Mouse (Mus musculus): ENCODE results near the gene Fam171a1. TPM values are rescaled to one million over a fixed set of nuclear protein-coding genes. Genes with fewer than 3 reads are reported as not detected.
"Not testable (repeated sequence)": the region's sequence is repeated elsewhere in the genome, so short reads cannot be mapped to it uniquely, and the experiment has no call there.

The Fam171a1 gene
- total RNA-seq (2015; ENCODE audit: low replicate concordance): not detected in 2 replicates
- total RNA-seq (2017; ENCODE audit: low replicate concordance): 0.08 and 0.39 TPM in 2 replicates

DNA sequence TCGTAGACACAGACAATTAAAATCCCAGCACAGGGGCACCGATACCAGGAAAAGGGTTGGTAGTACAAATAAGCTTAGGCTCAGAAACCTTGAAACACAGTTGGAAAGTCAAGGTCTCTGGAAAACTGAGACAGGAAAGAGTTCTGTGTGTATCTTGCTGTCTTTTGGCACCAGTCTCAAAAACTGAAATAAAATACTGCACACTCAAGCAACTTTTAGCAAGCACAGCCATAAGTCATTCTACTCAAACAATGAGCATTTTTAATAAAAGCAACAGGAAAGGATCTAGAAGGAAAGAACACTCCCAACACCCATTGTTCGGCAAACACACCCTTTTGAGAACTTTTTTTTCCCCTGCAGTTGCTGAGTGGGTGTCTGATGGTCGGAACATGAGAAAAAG, at the start of gene Fam171a1:
Gene Fam171a1 (plus strand): TSS at position 359 of the 400 bp plus-strand sequence.
- no peak for ATAC-seq (replicated peaks; ENCODE audit: low FRiP score, poor library complexity, severe bottlenecking)

DNA sequence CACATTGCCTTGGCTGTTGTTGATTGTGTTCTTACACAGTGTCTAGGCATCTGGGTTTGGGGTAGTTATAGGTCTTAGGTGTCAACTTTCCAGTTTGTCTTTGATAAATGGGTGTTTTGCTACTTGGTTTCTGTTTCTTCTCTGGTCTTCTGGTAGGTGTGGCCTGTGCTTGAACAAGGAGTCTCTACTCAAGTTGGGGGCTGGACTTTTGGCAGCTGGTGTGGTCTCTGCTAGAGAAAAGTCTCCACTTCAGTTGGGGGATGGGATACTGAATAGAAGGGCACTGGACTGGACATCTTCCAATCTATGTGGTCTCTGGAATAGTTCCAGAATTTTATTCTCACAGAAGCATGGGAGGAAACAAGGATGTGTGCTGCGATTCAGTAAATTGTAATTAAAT, 44.9 kb upstream of the Fam171a1 start:
- no peak for ATAC-seq (replicated peaks; ENCODE audit: low FRiP score, poor library complexity, severe bottlenecking)

DNA sequence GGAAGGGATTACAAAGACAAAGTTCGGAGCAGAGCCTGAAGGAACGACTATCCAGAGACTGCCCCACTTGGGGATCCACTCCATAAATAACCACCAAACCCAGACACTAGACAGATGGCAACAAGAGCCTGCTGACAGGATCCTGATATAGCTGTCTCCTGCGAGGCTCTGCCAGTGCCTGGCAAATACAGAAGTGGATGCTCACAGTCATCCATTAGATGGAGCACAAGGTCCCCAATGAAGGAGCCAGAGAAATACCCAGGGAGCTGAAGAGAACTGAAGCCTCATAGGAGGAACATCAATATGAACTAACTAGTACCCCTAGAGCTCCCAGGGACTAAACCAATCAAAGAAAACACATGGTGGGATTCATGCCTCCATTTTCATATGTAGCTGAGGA, 25.7 kb upstream of the Fam171a1 start:
- ATAC-seq (replicated peaks; ENCODE audit: low FRiP score, poor library complexity, severe bottlenecking): not testable (repeated sequence)

DNA sequence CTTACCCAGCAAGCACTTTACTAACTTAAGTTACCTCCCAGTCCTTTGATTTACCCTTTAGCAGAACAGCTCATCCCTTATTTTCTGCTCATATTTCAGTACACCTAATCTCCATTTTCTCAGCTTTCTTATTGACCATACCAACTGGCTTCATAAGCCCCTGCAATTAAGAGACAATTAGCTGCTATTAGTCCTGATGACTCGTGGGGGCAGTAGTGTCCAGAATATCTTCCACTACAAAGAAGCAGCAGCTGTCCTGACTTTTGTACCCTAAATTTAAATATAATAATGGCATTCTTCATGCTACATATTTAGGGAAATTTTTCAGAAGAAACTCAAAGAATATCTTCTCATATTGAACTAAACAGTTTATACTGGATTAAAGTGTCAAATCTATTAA, 24.8 kb upstream of the Fam171a1 start:
- ATAC-seq (replicated peaks; ENCODE audit: low FRiP score, poor library complexity, severe bottlenecking): no peak

DNA sequence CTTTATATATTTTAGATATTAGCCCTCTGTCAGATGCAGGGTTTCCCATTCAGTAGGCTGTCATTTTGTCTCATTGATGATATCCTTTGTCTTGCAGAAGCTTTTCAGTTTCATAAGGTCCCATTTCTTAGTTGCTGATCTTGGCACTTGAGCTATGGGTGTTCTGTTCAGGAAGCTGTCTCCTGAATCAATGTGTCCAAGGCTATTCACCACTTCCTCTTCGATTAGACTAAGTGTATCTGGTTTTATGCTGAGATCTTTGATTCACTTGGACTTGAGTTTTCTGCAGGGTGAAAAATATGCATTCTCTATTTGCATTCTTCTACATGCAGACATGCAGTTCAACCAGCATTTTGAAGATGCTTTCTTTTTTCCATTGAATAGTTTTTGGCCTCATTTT, 17.9 kb upstream of the Fam171a1 start:
- ATAC-seq (replicated peaks; ENCODE audit: low FRiP score, poor library complexity, severe bottlenecking): no peak

DNA sequence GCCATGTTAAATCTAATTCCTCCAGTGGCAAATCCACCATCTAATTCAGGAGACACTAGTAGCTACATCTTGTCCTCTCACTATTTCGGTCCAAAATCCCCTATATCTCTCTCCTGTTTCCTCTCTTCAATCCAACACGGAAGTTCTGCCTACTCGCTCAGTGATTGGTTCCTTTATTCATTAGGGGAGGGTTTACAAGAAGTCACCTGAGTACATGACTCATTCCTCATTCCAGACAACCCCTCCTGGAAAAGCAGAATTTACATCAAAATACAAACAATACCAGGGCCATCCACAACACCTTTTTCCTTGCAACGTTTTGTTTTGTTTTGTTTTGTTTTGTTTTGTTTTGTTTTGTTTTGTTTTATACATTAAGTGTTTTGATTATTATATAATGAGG, 14.1 kb upstream of the Fam171a1 start:
- no peak for ATAC-seq (replicated peaks; ENCODE audit: low FRiP score, poor library complexity, severe bottlenecking)

DNA sequence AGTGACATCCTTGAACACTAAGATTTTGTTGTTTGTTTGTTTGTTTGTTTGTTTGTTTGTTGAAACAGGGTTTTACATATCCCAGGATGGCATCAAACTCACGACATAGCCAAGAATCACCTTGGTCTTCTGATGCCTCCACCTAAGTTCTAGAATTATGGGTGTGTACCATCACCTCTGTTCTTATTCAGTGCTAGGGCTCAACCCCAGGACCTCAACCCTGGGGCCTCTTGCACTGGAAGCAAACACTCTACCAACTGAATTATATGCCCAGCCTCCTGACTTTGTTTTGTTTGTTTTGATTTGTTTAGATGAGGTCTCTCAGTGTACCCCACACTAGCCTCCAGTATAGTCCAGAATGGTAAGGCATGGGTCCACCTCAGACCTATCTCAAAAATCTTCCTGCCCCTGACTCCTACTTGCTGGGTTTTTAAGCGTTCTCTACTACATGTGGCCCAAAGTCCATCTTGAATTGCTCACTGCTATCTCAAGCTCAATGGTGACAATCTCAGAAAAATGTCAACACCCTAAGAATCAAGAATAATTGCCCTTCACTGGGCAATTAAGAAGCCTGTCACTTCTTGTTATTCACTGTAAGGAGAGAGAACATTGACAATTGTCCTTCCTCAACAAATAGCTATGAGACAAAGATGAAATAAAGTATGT, 12.6 kb upstream of the Fam171a1 start:
- no peak for ATAC-seq (replicated peaks; ENCODE audit: low FRiP score, poor library complexity, severe bottlenecking)

DNA sequence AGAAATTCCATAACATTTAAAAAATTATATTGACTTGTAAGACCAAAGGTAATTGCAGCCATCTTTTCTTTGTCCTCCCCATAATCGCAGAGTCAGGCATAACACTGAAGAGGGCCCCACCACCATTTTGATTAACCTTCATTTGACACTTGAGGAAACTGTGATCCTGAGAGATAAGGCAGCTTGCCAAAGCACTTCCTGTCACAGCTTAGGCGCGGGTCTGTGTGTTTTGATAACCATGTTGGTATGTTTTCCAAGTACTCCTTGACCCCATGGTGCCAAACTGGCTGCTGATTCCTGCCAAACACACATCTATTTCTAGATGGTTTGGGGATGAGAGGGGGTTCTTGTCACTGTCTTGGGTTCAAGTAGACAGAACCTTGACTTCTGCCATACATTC, 11.7 kb upstream of the Fam171a1 start:
- no peak for ATAC-seq (replicated peaks; ENCODE audit: low FRiP score, poor library complexity, severe bottlenecking)

DNA sequence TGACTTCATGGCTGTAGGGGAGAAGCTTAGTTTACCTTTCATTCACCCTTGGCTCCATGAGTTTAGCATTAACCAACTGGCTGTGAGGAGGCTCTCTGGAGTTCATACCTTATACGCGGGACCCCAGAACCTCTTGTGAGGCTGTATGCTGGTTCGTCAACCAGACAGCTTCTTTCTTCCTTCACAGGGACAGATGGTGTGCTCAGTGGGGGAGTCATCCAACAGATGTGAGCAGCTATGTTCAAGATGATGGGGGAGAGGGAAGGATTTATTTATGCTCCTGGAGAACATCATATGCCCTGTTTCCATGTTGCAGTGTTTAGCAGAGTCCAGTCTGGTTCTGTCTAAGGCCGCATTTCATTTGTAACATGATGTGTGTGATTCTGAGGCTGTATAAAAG, 6.6 kb upstream of the Fam171a1 start:
- ATAC-seq (replicated peaks; ENCODE audit: low FRiP score, poor library complexity, severe bottlenecking): no peak

DNA sequence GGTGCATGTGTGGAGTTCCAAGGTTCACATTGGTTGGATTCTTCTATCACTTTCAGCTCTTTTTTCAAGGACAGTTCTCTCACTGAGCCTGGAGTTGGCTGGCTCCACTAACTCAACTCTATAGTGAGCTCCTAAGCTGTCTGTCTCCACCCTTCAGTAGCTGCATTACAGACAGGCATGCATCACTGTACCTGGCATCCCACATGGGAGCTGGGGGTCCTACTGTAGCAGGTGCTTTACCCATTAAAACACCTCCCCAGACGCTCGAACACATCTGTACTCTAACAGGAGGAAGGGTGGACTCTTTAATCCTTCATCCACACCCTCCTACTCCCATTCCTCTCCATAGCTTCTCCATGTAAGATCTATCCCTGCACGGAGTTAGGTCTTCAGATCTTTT, 5.6 kb upstream of the Fam171a1 start:
- no peak for ATAC-seq (replicated peaks; ENCODE audit: low FRiP score, poor library complexity, severe bottlenecking)

DNA sequence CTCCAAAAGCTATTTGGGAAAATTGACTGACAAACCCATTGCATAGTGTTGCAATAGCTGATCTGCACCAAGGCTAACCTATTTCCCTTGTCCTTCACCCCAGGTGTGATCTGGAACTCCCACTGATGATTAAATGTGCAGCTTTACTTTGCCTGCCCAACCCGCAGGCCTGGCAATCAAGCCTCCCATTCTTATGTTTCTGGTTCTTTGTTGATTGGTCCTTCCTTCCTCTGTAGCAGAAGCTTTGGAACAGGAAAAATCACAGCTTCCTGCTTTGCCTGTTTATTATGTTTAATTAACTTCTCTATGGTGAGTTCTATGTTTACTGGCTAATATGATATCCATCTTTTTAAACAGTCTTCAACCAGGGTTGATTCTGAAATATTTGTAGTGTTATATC, 5.2 kb upstream of the Fam171a1 start:
- ATAC-seq (replicated peaks; ENCODE audit: low FRiP score, poor library complexity, severe bottlenecking): no peak

DNA sequence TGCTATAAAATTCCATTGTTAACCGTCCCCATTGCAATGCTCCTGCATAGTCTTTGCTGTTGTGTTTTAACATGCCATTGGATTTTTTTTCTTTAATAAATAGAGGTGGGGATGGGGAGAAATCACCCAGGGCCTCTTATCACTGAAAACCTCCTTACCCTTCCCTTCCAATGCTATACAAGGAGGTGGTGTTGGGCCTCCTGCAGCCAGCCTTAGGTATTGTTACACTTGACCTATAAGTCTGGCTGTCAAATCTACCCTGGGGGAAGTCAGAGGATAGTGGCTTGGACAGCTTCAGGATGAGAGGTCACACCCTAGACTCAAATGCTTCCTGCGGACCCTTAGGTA, 3.8 kb downstream of the Fam171a1 start:
- ATAC-seq (replicated peaks; ENCODE audit: low FRiP score, poor library complexity, severe bottlenecking): no peak

DNA sequence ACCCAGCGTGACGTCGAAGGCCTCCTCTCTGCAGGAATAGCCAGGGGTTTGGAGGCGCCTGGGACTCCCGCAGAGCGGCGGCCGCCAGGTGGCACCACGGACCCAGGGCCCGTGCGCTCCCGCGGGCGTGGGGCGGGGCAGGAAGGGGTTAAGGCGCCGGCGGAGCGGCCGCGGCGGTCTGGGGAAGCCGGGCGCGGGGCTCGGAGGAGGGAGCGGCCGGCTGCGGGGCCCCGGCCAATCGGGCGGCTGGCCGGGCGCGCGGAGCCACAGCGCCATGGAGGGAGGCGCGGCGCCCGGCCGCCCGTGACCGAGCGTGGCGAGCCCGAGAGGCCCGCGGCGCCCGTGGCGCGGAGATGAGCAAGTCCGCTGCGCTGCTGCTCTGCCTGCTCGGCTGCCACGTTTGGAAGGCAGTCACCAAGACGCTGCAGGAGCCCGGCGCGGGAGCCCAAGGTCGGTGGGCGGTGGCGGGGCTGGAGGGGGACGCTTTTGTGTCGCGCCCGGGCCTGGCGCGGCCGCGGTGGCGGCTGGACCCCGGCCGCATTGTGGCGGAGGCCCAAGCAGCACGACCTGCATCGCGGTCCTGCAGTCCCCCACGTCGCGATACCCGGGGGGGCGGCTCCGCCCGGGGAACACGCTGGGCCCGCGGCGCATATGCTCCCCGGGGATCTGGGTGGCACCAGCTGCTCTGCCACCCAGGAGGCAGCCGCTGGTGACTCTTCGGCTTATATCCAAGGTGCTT, 4.3 kb downstream of the Fam171a1 start:
- no peak for ATAC-seq (replicated peaks; ENCODE audit: low FRiP score, poor library complexity, severe bottlenecking)

DNA sequence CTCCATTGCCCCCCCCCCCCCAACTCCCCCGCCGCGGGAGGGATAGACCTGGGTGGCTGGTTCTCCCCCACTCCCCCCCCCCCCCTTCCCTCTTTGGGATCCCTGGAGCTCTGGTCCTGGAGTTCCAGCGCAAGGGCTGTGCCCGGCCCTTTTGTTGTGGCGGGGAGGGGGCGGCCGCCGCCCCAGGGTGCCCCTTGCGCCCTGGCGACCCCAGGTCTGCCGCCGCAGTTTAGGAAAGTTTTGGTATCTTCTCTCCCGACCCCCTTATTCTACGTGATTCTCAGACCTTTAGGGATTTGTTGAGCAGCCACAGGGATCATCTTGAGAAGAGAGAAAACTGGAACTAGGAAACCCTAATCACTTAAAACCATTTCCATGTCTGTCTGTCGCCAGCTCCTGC, 4.9 kb downstream of the Fam171a1 start:
- ATAC-seq (replicated peaks; ENCODE audit: low FRiP score, poor library complexity, severe bottlenecking): no peak

DNA sequence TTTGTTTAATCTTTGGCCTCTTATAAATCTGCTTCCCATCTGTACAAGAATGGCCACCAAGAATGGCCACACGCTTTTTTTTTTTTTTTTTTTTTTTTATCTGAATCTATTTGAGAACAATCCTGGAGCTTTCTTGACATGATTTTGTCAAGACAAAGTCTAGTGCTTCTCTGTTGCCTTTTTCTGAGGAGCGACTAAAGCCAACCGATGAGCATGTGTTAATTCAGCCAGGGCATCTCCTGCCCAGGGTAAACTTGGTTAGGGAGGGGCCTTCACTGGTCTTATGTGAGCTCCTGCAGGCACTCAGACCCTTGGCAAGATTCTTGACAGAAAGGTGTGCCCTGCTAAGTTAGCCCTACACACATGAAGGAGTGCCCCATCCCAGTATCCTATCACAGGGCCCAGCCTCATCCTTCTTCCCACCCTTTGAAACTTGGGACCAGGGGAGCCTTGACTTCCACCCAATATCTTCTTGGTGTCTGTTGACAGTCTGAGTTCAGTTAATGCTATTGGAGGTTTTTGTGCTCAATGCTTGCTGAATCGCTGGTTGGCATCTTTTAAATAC, 5.4 kb downstream of the Fam171a1 start:
- no peak for ATAC-seq (replicated peaks; ENCODE audit: low FRiP score, poor library complexity, severe bottlenecking)

DNA sequence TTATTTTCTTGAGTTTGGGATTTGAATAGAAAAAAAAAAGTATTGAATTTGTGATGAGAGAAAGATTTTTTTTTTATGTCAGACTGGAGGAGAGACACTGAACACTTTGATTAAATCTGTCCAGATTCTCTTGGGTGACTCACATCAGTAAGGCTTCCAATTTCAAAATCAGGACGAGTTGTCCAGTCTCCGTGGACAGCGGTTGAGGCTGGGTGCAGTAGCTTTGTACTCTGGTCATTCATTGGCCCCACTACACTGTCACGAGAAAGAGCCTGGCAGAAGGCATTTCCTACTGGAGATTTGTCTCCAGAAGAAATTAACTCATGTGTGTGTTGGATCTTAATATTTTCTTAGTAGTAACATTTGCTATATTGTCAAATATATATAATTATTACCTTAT, 8.5 kb downstream of the Fam171a1 start:
- ATAC-seq (replicated peaks; ENCODE audit: low FRiP score, poor library complexity, severe bottlenecking): no peak

DNA sequence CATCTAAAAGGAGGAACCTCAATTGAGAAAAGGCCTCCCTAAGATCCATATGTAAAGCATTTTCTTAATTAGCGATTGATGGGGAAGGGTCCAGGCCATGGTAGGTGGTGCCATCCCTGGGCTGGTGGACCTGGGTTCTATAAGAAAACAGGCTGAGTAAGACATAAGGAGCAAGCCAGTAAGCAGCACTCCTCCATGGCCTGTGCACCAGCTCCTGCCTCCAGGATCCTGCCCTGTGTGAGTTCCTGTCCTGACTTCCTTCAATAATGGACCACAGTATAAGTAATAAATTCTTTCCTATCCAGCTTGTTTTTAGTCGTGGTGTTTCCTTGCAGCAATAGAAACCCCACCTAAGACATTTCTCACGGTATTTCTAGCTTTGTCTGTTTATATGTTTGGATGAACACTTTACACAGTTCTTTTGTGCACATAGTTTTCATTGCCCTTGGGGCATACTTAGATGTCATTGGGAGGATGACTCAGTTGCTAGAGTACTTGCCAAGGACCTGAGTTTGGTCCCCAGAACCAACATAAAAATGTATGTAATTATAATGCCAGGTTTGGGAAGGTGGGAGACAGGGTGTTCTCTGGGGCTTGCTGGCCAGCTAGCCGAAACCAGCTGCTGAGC, 13.3 kb downstream of the Fam171a1 start:
- ATAC-seq (replicated peaks; ENCODE audit: low FRiP score, poor library complexity, severe bottlenecking): no peak

DNA sequence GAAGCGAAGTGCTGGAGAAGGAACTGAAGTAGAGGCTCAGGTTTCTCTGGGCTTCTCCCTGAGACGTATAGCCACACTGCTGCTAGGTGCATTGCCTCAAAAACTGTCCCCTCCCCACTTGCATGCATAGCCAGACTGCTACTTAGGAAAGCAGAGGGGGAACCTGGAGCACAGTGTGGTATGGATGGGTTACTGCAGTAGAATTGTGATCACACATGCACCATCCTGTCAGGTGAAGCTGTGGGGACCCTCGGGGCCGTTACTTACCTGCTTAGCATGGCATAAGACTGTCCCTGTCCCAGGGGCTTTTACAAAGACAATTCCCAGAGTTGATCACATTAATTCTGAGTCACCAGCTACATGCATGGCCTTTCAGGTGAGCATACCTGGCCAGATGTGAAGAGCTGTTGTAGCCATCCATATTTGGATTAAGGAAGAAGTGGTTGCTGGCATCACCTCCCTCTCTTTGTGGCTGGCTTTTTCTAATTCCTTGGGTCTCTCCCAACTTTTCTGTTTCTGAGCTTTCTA, 14.4 kb downstream of the Fam171a1 start:
- no peak for ATAC-seq (replicated peaks; ENCODE audit: low FRiP score, poor library complexity, severe bottlenecking)

DNA sequence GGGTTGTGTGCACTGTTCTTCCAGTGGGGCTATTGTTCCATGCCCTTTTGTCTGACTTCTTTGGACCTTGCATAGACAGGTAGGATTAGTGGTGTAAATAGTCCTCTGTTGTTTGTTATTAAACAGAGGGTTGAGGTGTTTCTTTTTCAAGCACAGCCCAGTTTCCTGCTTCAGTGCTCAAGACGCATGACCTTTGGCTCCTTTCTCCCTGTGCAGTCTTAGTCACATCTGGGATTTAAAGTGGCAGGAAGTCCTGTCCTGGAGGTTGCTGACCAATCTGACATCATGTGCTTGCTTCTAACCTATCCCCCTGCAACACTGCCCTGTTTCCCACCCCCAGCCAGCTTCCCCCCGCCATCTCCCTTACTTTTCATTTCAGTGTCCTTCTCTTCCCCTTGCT, 14.9 kb downstream of the Fam171a1 start:
- ATAC-seq (replicated peaks; ENCODE audit: low FRiP score, poor library complexity, severe bottlenecking): no peak

DNA sequence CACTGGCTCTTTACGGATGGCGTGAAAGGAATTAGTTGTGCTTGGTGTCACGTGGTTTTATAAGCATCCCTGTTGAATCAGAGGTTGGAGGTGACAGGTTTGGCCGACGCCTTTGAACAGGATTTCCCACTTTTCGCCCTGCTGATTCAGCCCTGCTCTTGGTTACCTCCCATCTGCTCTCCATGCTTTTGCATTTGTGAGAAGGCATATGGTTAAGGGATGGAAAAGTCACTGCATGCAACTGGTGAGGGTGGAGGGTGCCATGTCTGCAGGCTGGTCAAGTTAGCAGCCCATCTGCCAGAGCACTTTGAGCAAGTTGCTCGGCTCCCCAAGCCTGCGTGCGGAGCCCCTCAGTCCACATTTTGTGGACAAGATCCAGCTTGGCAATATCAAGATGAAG, 18.4 kb downstream of the Fam171a1 start:
- no peak for ATAC-seq (replicated peaks; ENCODE audit: low FRiP score, poor library complexity, severe bottlenecking)

All from erythroid progenitor cell, adult 5-6 weeks (primary cell).